Mouse (Mus musculus): Measurements from ENCODE around the gene Atl3.

The Atl3 gene

DNA sequence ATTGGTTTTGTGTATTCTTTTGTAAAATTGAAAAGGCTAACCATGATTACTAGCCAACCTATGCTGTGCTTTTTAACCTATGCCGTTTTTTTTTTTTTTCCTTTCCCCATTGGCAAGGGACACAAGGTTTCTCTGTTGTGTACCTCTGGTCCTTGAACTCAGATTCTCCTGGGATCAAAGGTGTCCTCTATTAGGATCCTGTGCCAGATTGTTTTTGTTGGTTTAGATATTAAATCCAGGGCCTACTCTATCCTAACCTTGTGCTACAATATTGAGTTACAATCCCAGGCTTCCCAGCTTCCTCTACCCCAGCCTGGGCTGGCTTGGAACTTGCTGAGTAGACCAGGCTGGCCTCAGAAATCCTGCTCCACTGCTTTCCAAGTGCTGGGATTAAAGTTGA, 6.9 kb downstream of the Atl3 start:
- no peak for DNase-seq

DNA sequence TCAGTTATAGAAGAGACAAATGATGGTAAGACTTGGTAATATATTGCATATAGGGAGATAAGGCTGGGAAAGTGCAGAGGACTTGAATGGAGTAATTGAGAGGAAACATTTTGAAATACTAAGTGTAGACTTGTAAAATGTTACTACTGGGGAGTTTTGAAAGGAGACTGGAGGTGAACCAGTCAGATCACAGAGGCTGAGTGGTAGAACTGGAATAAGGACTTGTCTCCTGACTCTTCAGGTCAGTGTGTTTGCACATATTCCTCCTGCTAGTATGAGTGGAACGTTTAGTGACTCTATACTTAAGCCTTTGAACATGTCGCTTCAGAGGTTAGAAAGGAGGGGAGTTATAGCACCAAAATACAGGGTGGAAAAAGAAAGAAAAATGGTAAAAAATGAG, 8.6 kb downstream of the Atl3 start:
- no peak for DNase-seq

DNA sequence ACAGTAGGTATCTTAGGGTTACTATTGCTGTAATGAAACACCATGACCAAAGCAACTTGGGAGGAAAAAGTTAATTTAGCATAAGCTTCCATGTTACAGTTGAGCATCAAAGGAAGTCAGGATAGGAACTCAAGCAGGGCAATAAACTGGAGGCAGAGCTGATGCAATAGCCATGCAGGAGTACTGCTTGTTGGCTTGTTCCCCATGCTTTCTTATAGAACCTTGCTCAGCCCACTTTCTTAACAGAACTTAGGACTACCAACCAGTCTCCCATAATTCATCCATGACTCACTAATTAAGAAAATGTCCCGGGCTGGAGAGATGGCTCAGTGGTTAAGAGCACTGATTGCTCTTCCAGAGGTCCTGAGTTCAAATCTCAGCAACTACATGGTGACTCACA, 12.5 kb downstream of the Atl3 start:
- DNase-seq: no peak

DNA sequence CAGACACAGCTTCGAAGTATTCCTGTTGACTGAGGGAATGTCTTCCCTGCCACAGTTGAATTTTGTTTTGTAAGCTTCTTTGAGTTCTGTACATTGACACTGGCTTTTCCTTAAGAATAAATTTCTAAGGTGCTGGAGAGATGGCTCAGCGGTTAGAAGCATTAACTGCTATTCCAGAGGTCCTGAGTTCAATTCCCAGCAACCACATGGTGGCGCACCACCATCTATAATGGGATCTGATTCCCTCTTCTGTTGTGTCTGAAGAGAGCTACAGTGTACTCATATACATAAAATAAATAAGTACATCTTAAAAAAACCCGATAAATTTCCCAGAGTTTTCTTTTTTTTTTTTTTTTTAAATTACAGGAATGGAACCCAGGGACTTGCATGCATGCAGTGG, 14.2 kb downstream of the Atl3 start:
- peak; percentile 30 to 36 for DNase-seq

DNA sequence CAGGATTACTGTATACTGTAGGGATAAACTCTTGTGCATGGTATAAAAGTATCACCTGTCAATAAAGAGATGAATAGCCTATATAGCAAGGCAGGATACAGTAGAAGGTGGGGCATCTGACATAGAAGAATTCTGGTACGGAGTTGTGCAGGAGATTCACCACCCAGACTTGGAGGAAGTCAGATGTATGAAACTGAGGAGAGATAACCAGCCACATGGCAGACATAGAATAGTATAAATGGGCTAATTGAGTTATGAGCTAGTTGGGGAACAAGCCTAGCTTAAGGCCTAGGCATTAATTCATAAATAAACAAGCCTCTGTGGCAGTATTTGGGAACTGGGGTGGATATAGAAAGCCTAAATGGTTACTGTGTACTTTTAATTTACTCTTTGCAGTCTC, 22.6 kb downstream of the Atl3 start:
- no peak for DNase-seq

DNA sequence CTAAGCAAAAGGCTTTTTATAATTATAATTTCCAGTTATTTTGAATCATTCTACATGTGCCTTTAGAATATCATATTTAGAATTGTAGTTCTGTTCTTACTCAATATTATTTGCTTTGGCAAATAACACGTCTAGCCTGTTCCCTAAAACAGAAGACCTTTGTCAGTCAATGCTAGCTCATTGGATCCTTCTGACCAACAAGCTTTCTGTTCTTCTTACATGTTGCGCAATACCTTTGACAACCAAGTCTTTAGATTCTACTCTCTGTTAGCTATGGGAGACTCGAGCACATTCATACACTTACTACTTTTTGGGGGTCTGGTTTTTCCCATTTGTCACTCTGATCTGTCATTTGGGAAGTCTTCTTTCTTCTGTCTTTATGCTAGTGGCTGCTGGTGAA, 27.8 kb downstream of the Atl3 start:
- DNase-seq: no peak

DNA sequence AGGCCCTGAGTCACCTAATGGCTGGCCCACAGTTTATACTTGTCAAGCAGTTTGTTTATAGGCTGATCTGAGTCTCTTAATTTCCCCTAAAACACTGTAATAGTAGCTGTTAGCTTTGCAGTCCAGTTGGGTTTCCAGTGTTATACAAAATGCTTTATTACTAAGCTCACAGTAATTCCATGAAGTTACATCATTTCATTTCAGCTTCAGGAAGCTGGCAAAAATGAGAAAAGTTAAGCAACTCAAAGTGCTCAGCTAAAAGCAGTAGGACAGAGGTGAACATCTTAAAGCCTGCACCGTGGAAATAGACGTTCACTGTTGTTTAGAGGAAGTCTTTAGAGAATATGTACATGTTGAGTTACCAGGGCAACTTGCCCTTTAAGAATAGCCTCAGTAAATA, 29.0 kb downstream of the Atl3 start:
- DNase-seq: no peak

DNA sequence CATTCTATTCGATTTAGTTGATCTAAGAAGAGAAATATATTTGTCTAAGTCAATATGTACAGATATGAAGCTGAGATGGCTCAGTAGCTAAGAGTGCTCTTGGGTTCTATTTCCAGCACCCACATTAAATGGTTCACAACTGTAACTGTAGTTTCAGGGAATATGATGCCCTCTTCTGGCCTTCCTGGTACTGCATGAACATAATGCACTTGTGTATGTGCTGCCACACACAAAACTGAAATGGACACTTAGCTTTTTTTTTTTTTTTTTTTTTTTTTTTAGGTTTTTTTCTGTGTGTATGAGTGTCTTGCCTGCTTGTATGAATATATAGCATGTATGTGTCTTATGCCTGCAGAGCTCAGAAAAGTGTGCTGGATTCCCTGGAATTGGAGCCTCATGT, 29.5 kb downstream of the Atl3 start:
- peak; percentile 67 to 75 for DNase-seq

DNA sequence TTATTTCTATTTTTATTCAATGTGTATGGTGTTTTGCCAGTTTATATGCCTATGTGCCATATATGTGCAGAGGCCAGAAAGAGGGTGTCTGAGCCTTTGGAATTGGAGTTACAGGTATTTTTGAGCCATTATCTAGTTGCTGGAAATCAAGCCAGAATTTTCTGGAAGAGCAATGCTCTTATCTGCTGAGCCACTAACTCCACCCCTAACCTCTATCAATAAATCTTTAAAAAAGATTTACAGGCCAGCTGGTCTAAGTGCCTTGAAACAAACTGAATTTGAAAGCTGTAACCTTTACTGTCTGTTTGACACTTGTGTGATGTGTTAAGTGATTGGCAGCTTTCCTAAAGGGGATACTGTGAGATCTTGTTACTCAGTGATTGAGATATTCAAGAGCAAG, 29.9 kb downstream of the Atl3 start:
- DNase-seq: no peak

DNA sequence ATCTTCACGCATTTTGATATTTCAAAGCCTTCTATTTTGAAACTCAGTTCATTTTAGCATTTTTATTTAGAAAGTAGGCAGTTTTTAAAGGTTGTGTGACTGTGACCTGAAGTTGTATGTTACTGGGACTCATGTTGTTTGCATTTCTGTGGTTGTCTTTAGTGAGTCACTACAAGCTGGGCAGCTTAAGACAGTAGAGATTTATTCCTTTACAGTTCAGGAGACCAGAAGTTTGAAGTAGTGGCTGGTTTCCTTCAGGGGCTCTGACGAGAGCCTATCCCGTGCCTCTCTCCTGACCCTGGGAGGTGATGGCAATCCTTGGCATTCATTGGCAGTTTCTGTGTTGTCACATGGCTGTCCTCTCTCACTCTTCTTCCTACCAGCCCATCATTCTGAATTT, 31.0 kb downstream of the Atl3 start:
- DNase-seq: no peak

DNA sequence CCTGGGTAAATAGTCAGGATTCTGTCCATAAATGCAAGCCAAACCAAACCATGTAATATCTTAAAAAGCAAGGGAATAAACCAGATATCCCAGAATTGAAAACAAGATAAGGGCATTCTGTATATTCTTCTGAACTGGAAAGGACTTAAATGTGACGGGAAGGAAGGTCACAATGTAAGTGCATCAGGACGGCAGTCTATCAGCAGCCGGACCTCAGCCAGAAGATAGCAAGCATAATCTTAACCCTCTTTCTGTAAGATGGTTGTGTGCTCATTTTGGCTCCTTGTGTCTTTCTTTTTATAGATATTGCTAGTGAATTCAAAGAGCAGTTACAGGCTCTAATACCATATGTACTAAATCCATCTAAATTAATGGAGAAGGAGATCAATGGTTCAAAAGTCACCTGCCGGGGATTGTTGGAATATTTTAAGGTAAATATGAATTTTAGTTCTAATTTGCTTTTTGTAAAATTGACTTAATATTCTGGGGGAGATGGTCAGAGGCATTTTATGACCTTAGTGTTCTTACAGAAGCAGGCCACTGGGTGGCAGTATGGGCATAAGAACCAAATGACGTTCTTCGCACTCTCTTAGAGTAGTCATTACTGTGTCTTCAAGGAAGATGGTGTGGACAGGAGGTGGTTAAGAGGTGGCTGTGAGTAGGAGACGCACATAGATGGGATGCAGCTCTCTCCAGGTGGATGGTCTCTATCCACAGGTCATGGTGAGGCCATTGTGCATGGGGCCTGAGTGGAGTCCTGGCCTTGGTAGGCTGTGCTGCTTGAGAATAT, 35.0 kb downstream of the Atl3 start:
- peak; percentile 79 to 81 for DNase-seq

DNA sequence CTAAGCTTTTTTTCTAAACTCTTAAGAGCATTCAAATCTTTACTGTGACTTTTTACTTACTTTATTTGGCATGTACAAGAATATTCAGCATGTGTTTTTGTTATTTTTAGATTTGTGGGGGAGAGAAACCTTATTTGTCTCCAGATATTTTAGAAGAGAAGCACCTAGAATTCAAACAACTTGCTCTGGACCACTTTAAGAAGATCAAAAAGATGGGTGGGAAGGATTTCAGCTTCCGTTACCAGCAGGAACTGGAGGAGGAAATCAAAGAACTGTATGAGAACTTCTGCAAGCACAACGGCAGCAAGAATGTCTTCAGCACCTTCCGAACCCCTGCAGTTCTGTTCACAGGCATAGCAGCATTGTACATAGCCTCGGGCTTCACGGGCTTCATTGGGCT, 38.1 kb downstream of the Atl3 start:
- DNase-seq: no peak

DNA sequence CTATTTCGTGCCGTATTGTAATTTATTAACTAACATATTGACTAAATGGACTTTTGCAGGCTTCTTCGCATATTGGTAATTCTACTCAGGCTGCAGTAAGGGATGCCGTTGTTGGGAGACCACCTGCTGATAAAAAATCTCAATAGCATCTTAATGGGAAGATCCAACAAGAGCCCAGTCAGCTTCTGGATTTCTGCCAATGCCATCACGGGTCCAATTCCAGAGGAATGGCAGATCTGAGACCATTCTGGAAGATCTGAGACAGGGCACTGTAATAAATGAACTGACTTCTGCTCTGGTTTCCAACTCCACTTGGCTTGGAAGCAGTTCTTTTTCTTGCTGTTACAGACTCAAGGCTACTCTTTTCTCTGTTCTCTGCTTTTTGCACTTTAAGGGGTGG, 40.1 kb downstream of the Atl3 start:
- DNase-seq: no peak

DNA sequence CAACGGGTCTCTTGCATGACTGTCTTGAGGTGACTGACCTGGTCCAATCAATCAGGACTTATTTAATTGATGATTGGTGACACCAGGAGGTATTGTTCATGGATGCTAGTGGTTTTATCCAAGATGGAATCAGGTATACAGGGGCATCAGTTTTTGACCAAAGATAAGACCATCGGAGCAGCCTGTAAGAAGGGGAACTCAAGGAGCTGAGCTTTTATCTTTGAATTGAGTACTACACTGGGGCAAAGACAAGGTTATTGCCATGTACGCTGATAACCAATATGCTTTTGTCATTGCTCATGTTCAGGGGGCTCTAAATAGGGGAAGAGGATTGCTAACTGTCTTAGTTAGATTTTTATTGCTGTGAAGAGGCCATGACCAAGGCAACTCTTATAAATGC, 55.1 kb downstream of the Atl3 start:
- DNase-seq: no peak

DNA sequence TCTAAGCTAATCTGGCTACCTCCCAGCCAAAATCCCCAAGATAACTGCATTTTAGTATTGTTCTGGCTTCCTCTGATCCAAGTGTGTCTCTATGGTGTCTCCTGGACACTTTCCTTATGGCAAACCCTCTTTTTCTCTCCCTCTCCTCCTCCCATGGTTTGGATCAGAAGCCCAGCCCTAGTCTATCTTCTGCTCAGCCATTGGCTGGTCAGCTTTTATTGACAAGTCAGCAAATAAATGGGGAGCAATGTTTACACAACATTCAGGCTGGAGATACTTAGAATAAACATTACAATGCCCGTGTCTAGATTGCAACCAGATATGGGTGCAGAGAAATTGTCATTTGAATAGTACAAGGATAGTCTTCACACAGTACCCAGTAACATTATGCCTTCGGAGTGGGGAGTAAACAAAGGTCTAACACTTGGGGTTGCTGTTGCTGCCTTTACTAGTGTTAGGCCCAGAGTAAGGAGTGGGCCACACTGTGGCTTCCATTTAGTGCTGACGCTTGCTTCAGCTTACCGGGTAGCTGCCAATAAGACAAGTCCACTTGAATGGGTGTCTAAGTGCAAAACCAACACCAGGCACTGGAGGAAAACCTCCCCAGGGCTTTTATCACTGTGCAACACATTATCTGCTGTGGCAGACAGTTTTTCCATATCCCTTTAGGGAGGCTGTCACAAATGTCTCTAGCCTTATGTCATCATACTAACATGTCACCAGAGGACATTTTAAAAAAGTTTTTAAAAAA, 57.9 kb downstream of the Atl3 start:
- no peak for DNase-seq

DNA sequence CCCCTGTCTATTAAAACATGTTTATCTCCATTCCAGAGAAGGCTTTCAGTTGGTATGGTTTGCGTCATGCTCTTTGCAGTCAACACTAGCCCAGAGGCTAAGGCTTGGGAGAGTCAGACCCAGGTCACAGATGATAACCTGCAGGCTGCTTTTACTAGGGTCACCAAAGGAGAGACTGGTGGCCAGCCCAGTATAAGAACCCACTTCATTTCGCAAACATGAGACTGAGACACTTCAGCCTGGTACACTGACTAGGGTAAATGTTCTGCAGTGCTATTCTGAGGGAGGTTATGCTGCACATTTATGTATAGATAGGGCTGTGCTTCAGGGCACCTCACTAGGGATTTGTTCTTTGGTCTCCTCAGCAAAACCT, 58.4 kb downstream of the Atl3 start:
- DNase-seq: no peak

DNA sequence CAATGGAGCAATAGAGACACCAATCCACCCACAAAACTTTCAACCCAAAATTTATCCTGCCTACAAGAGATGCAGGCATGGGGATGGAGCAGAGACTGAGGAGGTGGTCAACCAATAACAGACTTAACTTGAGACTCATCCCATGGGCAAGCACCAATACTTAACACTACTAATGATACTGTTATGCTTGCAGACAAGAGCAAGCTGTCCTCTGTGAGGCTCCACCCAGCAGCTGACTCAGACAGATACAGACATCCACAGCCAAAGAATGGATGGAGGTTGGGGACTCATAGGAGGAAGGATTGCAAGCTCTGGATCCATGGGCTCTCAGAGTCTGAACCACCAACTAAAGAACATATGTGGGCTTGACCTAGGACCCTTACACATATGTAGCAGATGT, 59.6 kb downstream of the Atl3 start:
- no peak for DNase-seq

DNA sequence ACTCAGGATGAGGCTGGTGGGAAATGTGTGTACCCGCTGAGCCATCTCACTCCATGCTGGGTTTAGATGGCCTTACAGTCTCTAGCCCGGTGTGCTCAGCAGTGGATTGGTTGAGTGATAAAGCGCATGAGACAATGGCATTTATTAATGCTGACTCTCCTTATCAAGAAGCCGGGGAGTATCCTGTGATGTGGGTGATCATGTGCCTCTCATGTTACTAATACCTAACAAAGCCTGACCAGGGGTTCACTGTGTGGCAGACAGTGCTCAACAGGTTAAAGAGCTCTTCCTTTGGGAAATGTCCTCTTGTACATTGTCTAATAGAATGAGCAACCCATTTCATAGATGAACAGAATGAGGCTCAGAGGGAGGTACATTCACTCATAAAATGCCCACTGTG, 61.0 kb downstream of the Atl3 start:
- no peak for DNase-seq

DNA sequence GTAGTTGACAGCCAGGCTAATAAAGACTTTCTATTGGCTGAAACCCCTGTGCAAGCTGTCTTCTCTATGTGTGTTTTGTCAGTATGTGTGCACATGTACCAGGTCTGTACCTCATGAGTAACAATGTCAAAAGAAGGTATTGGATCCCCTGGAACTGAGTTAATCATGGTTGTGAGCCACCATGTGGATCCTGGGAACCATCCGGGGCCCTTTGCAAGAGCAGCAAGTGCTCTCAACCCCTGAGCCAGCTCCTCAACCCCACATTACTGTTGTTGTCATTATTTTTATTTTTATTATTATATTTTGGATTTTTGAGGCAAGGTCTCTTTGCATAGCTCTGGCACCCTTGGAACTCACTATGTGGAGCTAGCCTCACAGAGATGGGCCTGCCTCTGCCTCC, 62.8 kb downstream of the Atl3 start:
- no peak for DNase-seq

DNA sequence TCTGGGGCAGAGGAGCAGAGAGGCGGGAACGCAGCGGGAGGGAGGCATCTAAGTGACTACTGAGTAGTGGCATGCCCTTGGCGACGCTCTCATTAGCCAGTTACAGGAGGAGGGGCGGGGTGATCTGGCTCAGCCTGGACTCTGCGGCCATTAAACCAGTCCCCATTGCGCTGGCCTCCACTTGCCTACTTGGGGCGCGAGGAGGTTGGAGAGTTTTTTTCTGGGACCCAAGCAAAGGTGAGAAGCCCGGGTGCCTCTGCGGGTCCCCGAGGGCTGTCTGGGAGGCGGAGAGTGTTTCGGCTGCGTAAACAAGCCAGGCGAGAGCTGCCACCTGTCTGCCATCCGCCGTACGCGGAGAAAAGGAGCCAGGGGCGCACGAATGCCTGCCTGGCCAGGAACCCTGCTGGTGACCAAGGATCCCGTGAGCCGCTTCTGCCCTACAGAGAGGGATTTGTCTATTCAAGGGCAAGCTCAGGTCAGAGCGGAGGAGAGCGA, 63.5 kb downstream of the Atl3 start, which contains the start of gene Pla2g16:
Gene Pla2g16, plus strand, starts transcription at position 132 of the 495 bp plus-strand sequence.
- DNase-seq: peak; percentile 56 to 66

DNA sequence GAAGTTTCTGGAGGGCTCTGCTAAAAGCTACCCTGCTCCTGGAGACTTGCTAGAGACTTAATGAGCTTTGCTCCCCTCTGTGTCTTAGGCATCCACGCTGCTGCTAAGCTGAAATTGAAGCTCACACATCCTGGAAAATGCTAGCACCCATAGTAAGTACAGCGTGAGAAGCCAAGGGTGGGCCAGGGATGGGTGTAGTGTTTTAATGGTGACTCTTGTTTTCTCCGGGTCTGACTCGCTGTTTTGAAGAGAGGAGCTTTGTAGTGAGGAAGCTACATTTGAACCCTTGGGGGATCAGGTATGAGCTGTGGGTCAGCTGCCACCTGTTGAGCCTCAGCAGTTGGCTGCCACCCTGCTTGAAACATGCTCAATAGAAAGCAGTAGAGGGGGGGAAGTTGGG, 64.0 kb downstream of the Atl3 start:
- no peak for DNase-seq

DNA sequence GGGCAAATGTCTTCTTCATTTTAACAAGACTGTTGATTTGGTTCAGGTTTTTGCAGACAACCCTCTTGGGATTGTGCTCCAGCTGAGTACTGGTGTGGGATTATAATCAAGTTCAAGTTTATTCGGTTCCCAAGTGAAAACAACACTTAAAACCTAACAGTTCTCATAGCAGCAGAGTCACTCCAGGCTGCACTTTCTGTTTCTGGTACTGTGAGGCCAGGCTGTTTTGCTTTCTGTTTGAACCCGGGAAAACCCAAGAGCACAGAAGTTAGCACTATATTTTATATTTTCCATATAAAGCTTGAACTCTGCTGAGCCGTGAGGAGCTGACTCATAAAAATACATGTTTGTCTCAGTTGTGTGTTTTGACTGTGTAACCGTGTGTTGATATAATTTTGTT, 64.8 kb downstream of the Atl3 start:
- DNase-seq: peak; percentile 8 to 20

DNA sequence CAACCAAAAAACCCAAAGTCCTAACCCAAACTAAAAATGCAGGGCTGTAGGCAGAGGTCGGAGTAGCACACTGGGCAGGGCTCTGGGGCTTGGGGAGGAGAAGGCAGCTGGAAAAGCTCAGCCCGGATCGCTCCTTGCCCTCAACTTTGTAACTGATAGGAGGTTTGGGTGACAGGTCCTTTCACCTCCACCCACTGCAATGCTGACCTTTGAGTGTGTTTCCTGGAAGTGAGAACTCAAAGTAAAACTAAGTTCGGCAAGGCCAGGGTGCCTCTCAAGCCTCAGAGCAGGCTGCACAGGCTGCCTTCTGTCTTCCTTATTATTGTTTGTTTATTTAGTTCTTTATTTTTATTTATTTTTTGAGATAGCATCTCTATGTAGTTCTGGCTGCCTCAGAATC, 66.1 kb downstream of the Atl3 start:
- DNase-seq: no peak

DNA sequence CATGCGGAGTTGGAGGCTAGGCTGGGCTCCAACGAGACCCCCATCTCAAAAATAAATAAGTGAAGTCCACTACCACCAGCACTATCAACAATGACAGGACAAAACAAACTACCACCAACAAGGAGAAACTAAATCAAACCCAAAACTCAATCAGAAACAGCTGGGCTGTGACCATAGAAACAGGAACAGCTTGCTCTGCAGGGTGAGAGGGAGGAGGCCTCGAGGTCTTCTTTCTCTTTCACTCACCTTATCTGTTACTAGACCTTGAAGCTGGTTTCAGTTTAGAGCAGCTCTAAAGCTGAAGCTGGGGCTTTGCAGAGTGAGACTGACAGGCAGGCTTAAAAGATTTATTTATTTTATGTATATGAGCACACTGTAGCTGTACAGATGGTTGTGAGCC, 67.6 kb downstream of the Atl3 start:
- peak; percentile 6 to 11 for DNase-seq
